Mouse (Mus musculus) macrophage (primary cell): ENCODE data around the gene Dusp14. TPM values are rescaled to one million over a fixed set of nuclear protein-coding genes. Genes with fewer than 3 reads are reported as not detected.

Source experiments
- H3K27ac ChIP-seq: fragments of 350-480 bp; formaldehyde crosslinking; 2 replicates; pipeline ENCODE4 v1.9.0; 2021
- H3K36me3 ChIP-seq: fragments of 350-480 bp; formaldehyde crosslinking; 2 replicates; pipeline ENCODE4 v1.9.0; 2021; ENCODE audit errors: inconsistent target
- H3K4me3 ChIP-seq: fragments of 350-480 bp; formaldehyde crosslinking; 2 replicates; pipeline ENCODE4 v1.9.0; 2021; ENCODE audit errors: inconsistent target
- H3K79me2 ChIP-seq: fragments of 350-480 bp; formaldehyde crosslinking; 2 replicates; pipeline ENCODE4 v1.9.0; 2021; ENCODE audit errors: inconsistent target
- WGBS: methylation state at CpG from one replicate; pipeline ENCODE4 v1.1.7; 2026; ENCODE audit warnings: inconsistent platforms; ENCODE audit not compliant: missing documents; 5-methylcytosine and 5-hydroxymethylcytosine counted together
- polyA plus RNA-seq: library from polyadenylated mRNA; stranded (reverse); fragments of 250-400 nt; gene quantifications from 3 replicates; pipeline ENCODE4 v1.2.4, GENCODE M21; 2018; ENCODE audit warnings: inconsistent platforms
- total RNA-seq, 78 experiments: library from RNA; depleted of rRNA; stranded (reverse); fragments of 250-400 nt; gene quantifications; 1 replicate in 9 of 78; 2 replicates in 24 of 78; 3 replicates in 43 of 78; 4 replicates in 2 of 78; pipeline ENCODE4 v1.2.4; 2018; ENCODE audit warnings: inconsistent platforms in 56 of 78

The Dusp14 gene
- 10 to 100 TPM in 2 of 26 experiments, 1 to 10 TPM in 6, under 1 TPM in 6, not detected in 12; 0.63 to 10.3 (median 2.7) TPM for total RNA-seq (2018; cell fraction: chromatin; rRNA removed)
- 10 to 100 TPM in 3 of 26 experiments, 1 to 10 TPM in 6, under 1 TPM in 12, not detected in 5; 0.07 to 30.0 (median 0.62) TPM for total RNA-seq (2018; cell fraction: cytosol; rRNA removed)
- total RNA-seq (2018; cell fraction: nucleus; rRNA removed) = 10 to 100 TPM in 1 of 26 experiments, 1 to 10 TPM in 6, under 1 TPM in 8, not detected in 11; 0.32 to 14.7 (median 0.84) TPM
- 0.43 to 1.8 TPM in 2 of 3 replicates, not detected in the other for polyA plus RNA-seq

GRCm38 (mm10) chr11:84069034-84069370 is at the start of gene Dusp14:
Gene Dusp14, minus strand, starts transcription at chr11:84069261.
- WGBS = 11% methylated on average over 11 of the region's 11 CpGs
- no peaks in the 10 kb centered on the region for H3K79me2 ChIP-seq
- H3K4me3 ChIP-seq = peak within 1 kb of the TSS; percentile 41
- no peak within 1 kb of the TSS for H3K27ac ChIP-seq
- H3K36me3 ChIP-seq = no peaks in the 10 kb centered on the region

- 75% methylated on average over 4 of the region's 4 CpGs for WGBS
- H3K79me2 ChIP-seq = no peaks in the 10 kb centered on the region
- no peak overlapping the region for H3K4me3 ChIP-seq
- H3K36me3 ChIP-seq = peaks cover 3% of the 10 kb centered on the region; the same call in 1 of the 2 replicates
- H3K27ac ChIP-seq = no peak overlapping the region
Observed at GRCm38 (mm10) chr11:84117431-84117830, 48.4 kb upstream of the Dusp14 start.

- peaks cover 3% of the 10 kb centered on the region; the same call in 1 of the 2 replicates for H3K36me3 ChIP-seq
- no peak overlapping the region for H3K4me3 ChIP-seq
- WGBS = 88% methylated on average over 2 of the region's 2 CpGs
- H3K27ac ChIP-seq = no peak overlapping the region
- H3K79me2 ChIP-seq = no peaks in the 10 kb centered on the region
Observed at GRCm38 (mm10) chr11:84116221-84116620, 47.2 kb upstream of the Dusp14 start.

GRCm38 (mm10) chr11:84115646-84116045 is 46.6 kb upstream of the Dusp14 start:
- Histone ChIP-seq H3K27ac (no peak overlapping the region), H3K4me3 (no peak overlapping the region), H3K79me2 (no peaks in the 10 kb centered on the region), H3K36me3 (peaks cover 3% of the 10 kb centered on the region; the same call in 1 of the 2 replicates)
- WGBS = 89% methylated on average over 9 of the region's 9 CpGs

- Histone ChIP-seq H3K27ac (no peak overlapping the region), H3K4me3 (no peak overlapping the region), H3K79me2 (no peaks in the 10 kb centered on the region), H3K36me3 (0 out of 2 replicates have a peak, but pooled peaks cover 1% of the 10 kb centered on the region)
- WGBS = 91% methylated on average over 5 of the region's 5 CpGs
Observed at GRCm38 (mm10) chr11:84113623-84114022, 44.6 kb upstream of the Dusp14 start.

GRCm38 (mm10) chr11:84107137-84107536 is 38.1 kb upstream of the Dusp14 start:
- 62% methylated on average over 2 of the region's 2 CpGs for WGBS
- 0 out of 2 replicates have a peak, but pooled peaks cover 7% of the 10 kb centered on the region for H3K36me3 ChIP-seq
- H3K79me2 ChIP-seq = no peaks in the 10 kb centered on the region
- no peak overlapping the region for H3K27ac ChIP-seq
- no peak overlapping the region for H3K4me3 ChIP-seq

GRCm38 (mm10) chr11:84104036-84104435 is 35.0 kb upstream of the Dusp14 start:
- Histone ChIP-seq H3K79me2 (no peaks in the 10 kb centered on the region), H3K36me3 (0 out of 2 replicates have a peak, but pooled peaks cover 7% of the 10 kb centered on the region), H3K4me3 (no peak overlapping the region), H3K27ac (no peak overlapping the region)
- 95% methylated on average over 6 of the region's 6 CpGs for WGBS

GRCm38 (mm10) chr11:84101182-84101581 is 32.1 kb upstream of the Dusp14 start:
- Histone ChIP-seq H3K36me3 (no peaks in the 10 kb centered on the region), H3K27ac (no peak overlapping the region)

GRCm38 (mm10) chr11:84097251-84097998 is 28.4 kb upstream of the Dusp14 start:
- H3K27ac ChIP-seq = no peak overlapping the region

More at GRCm38 (mm10) chr11:84101182-84101581, 32.1 kb upstream of the Dusp14 start:
- Histone ChIP-seq H3K4me3 (no peak overlapping the region), H3K79me2 (no peaks in the 10 kb centered on the region)

GRCm38 (mm10) chr11:84095084-84095483 is 26.0 kb upstream of the Dusp14 start:
- H3K36me3 ChIP-seq = no peaks in the 10 kb centered on the region
- WGBS = 96% methylated on average over 3 of the region's 4 CpGs
- no peak overlapping the region for H3K4me3 ChIP-seq
- no peaks in the 10 kb centered on the region for H3K79me2 ChIP-seq
- no peak overlapping the region for H3K27ac ChIP-seq

More at GRCm38 (mm10) chr11:84097251-84097998, 28.4 kb upstream of the Dusp14 start:
- H3K4me3 ChIP-seq = no peak overlapping the region
- H3K79me2 ChIP-seq = no peaks in the 10 kb centered on the region
- no peaks in the 10 kb centered on the region for H3K36me3 ChIP-seq
- 88% methylated on average over 5 of the region's 5 CpGs for WGBS

GRCm38 (mm10) chr11:84090572-84090971 is 21.5 kb upstream of the Dusp14 start:
- Histone ChIP-seq H3K27ac (no peak overlapping the region), H3K79me2 (no peaks in the 10 kb centered on the region), H3K36me3 (no peaks in the 10 kb centered on the region), H3K4me3 (no peak overlapping the region)
- WGBS = 88% methylated on average over 8 of the region's 8 CpGs

- no peaks in the 10 kb centered on the region for H3K79me2 ChIP-seq
Observed at GRCm38 (mm10) chr11:84081901-84082300, 12.8 kb upstream of the Dusp14 start.

GRCm38 (mm10) chr11:84080327-84080726 is 11.3 kb upstream of the Dusp14 start:
- Histone ChIP-seq H3K36me3 (0 out of 2 replicates have a peak, but pooled peaks cover 5% of the 10 kb centered on the region), H3K4me3 (no peak overlapping the region), H3K27ac (no peak overlapping the region), H3K79me2 (no peaks in the 10 kb centered on the region)
- 100% methylated on average over 3 of the region's 3 CpGs for WGBS

More at GRCm38 (mm10) chr11:84081901-84082300, 12.8 kb upstream of the Dusp14 start:
- 0 out of 2 replicates have a peak, but pooled peaks cover 5% of the 10 kb centered on the region for H3K36me3 ChIP-seq
- no peak overlapping the region for H3K27ac ChIP-seq
- no peak overlapping the region for H3K4me3 ChIP-seq
- 95% methylated on average over 5 of the region's 5 CpGs for WGBS

- H3K36me3 ChIP-seq = 0 out of 2 replicates have a peak, but pooled peaks cover 5% of the 10 kb centered on the region
- H3K4me3 ChIP-seq = no peak overlapping the region
- no peak overlapping the region for H3K27ac ChIP-seq
- WGBS = 82% methylated on average over 4 of the region's 4 CpGs
- H3K79me2 ChIP-seq = no peaks in the 10 kb centered on the region
Observed at GRCm38 (mm10) chr11:84079887-84080286, 10.8 kb upstream of the Dusp14 start.

- Histone ChIP-seq H3K79me2 (no peaks in the 10 kb centered on the region), H3K27ac (no peak overlapping the region), H3K4me3 (no peak overlapping the region), H3K36me3 (0 out of 2 replicates have a peak, but pooled peaks cover 5% of the 10 kb centered on the region)
- WGBS = 92% methylated on average over 11 of the region's 11 CpGs
Observed at GRCm38 (mm10) chr11:84079361-84079760, 10.3 kb upstream of the Dusp14 start.
